Mouse (Mus musculus) neural tube, embryonic 15.5 days (tissue): ENCODE data around the gene Samd4b. TPM values are rescaled to one million over a fixed set of nuclear protein-coding genes. Genes with fewer than 3 reads are reported as not detected.
A peak's percentile ranks its signal among the peaks of the same experiment; 100 is the strongest.

Experiments used
- ATAC-seq: fragments of 200-750 bp; cut with Nextera tagmentation; 2 replicates; pipeline ENCODE4 v1.8.0; 2017; ENCODE audit warnings: mild to moderate bottlenecking, moderate TSS enrichment, moderate library complexity; ENCODE audit not compliant: low FRiP score
- H3K27ac ChIP-seq: fragments of 300-500 bp; sonication (generic); replicated peaks from 2 replicates; pipeline ENCODE4 v1.5.1; 2015; ENCODE audit warnings: mild to moderate bottlenecking, inconsistent platforms
- H3K27me3 ChIP-seq: fragments of 300-500 bp; sonication (generic); replicated peaks from 2 replicates; pipeline ENCODE4 v1.6.1; 2015; ENCODE audit warnings: inconsistent platforms
- H3K36me3 ChIP-seq: fragments of 300-500 bp; sonication (generic); 2 replicates; pipeline ENCODE4 v1.6.1; 2015; ENCODE audit warnings: inconsistent platforms
- H3K4me1 ChIP-seq: fragments of 300-500 bp; sonication (generic); 2 replicates; pipeline ENCODE4 v1.6.1; 2015; ENCODE audit warnings: inconsistent platforms
- H3K4me2 ChIP-seq: fragments of 300-500 bp; sonication (generic); 2 replicates; pipeline ENCODE4 v1.6.1; 2015; ENCODE audit warnings: inconsistent platforms, mild to moderate bottlenecking, moderate library complexity
- H3K4me3 ChIP-seq: fragments of 300-500 bp; sonication (generic); replicated peaks from 2 replicates; pipeline ENCODE4 v1.5.1; 2015; ENCODE audit warnings: mild to moderate bottlenecking, inconsistent platforms
- H3K9ac ChIP-seq: fragments of 300-500 bp; sonication (generic); replicated peaks from 2 replicates; pipeline ENCODE4 v1.6.1; 2015; ENCODE audit warnings: mild to moderate bottlenecking, inconsistent platforms
- H3K9me3 ChIP-seq: fragments of 300-500 bp; sonication (generic); replicated peaks from 2 replicates; pipeline ENCODE4 v1.6.1; 2016; ENCODE audit warnings: inconsistent platforms
- WGBS: fragments of 180-500 bp; shearing (Covaris S2); methylation state at CpG from one replicate; pipeline ENCODE4 v1.1.7; 2015; ENCODE audit warnings: mixed read lengths; 5-methylcytosine and 5-hydroxymethylcytosine counted together
- polyA plus RNA-seq: library from polyadenylated mRNA; unstranded; fragments of >200 nt; fragmentation: Nextera tagmentation; extraction: Ambion mirVana; gene quantifications from 2 replicates; pipeline ENCODE4 v1.2.1, GENCODE M21; 2015

Samd4b gene
- polyA plus RNA-seq, 1 experiment from 2014 or later, result 20.3 TPM

GRCm38 (mm10) chr7:28488030-28488491 is 109.9 kb downstream of the Samd4b start:
- no peak for ATAC-seq
- H3K27ac ChIP-seq, result no peak overlapping the region
- peaks cover 4% of the 10 kb centered on the region; the same call in 1 of the 2 replicates for H3K27me3 ChIP-seq
- no peaks in the 10 kb centered on the region for H3K9me3 ChIP-seq
- peaks cover 9% of the 10 kb centered on the region for H3K4me1 ChIP-seq
- 0 out of 2 replicates have a peak overlapping the region, but pooled peaks have one; percentile 0 for H3K9ac ChIP-seq
- WGBS, result 3% methylated on average over 16 of the region's 16 CpGs
- peak overlapping the region; percentile 56 for H3K4me2 ChIP-seq
- peak overlapping the region; percentile 28 for H3K4me3 ChIP-seq
- no peaks in the 10 kb centered on the region for H3K36me3 ChIP-seq

GRCm38 (mm10) chr7:28484192-28484591 is 113.8 kb downstream of the Samd4b start:
- Histone ChIP-seq H3K9me3 (no peaks in the 10 kb centered on the region), H3K27ac (no peak overlapping the region), H3K9ac (no peak overlapping the region), H3K4me2 (no peak overlapping the region), H3K27me3 (peaks cover 4% of the 10 kb centered on the region; the same call in 1 of the 2 replicates), H3K4me1 (peaks cover 16% of the 10 kb centered on the region), H3K36me3 (no peaks in the 10 kb centered on the region), H3K4me3 (no peak overlapping the region)
- no peak for ATAC-seq
- WGBS, result 23% methylated on average over 4 of the region's 4 CpGs

DNA sequence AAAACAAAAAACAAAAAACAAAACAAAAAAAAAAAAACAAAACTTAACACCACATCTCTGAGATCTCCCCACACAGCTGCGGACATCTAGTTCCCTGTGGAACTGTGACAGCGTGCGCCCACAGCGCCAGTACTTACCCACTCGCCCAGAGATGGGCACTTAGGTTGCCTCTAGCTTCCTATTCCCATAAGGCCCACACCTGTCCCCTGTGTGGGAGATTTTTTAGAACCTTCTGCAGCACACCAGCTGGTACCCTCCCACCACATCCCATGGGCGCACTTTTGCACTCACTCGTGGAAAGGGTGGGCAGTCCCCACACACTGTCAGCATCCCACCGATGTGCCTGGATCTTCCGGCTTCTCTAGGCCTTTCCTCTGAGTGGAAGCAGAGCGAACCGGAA is 115.1 kb downstream of the Samd4b start:
- H3K4me3 ChIP-seq, result no peak overlapping the region
- H3K27ac ChIP-seq, result no peak overlapping the region
- H3K4me1 ChIP-seq, result peaks cover 10% of the 10 kb centered on the region
- H3K36me3 ChIP-seq, result no peaks in the 10 kb centered on the region
- 75% methylated on average over 11 of the region's 11 CpGs for WGBS
- H3K27me3 ChIP-seq, result no peaks in the 10 kb centered on the region
- ATAC-seq, result no peak
- no peak overlapping the region for H3K9ac ChIP-seq
- H3K9me3 ChIP-seq, result no peaks in the 10 kb centered on the region
- no peak overlapping the region for H3K4me2 ChIP-seq

DNA sequence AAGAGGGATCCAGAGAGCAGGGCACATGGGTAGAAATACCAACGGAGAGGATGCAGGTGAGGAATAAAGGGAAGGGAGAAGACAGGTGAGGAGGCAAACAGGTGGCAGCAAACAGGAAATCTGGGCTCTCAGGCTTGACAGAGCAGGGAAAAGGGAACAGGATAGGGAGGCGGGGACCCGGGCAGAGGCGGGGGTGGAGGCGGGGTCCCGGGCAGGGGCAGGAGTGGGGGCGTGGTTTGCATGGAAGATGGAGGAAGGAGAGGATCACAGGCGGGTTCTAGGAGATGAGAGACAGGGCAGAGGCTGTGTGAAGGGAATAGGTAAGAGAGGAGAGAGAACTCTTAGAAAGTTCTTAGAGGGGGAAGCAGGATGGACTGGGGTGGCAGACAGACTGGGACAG is 119.1 kb downstream of the Samd4b start:
- Histone ChIP-seq H3K27ac (no peak overlapping the region), H3K4me3 (no peak overlapping the region), H3K9ac (no peak overlapping the region), H3K4me1 (peaks cover 7% of the 10 kb centered on the region; the same call in 1 of the 2 replicates), H3K9me3 (no peaks in the 10 kb centered on the region), H3K4me2 (no peak overlapping the region), H3K27me3 (no peaks in the 10 kb centered on the region), H3K36me3 (no peaks in the 10 kb centered on the region)
- no peak for ATAC-seq
- WGBS, result 14% methylated on average over 8 of the region's 8 CpGs

DNA sequence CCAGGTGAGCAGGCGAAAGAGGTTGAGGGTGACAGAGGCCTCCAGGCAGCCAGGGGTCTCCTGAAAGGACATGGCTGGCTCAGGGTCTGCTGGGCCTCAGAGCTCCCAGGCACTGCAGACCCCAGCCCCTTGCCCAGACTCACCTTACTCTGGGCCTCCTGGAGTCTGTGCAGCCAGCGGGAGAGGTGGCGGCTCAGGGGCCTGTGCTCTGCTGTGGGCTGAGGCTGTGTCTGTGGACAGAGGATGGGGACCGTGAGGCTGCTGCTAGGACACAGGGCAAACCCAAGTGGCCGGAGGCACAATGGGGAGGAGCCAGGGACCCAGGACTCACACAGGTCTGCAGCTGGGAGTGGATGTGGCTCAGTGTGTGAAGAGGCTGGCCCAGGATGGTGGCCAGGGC is 120.6 kb downstream of the Samd4b start:
- H3K4me3 ChIP-seq, result no peak overlapping the region
- H3K27ac ChIP-seq, result no peak overlapping the region
- no peak overlapping the region for H3K4me2 ChIP-seq
- WGBS, result 81% methylated on average over 5 of the region's 5 CpGs
- no peaks in the 10 kb centered on the region for H3K27me3 ChIP-seq
- H3K9ac ChIP-seq, result no peak overlapping the region
- peaks cover 5% of the 10 kb centered on the region; the same call in 1 of the 2 replicates for H3K4me1 ChIP-seq
- no peaks in the 10 kb centered on the region for H3K9me3 ChIP-seq
- no peak for ATAC-seq
- no peaks in the 10 kb centered on the region for H3K36me3 ChIP-seq

GRCm38 (mm10) chr7:28476191-28476590 is 121.8 kb downstream of the Samd4b start:
- 90% methylated on average over 6 of the region's 6 CpGs for WGBS
- no peak overlapping the region for H3K9ac ChIP-seq
- no peaks in the 10 kb centered on the region for H3K27me3 ChIP-seq
- H3K9me3 ChIP-seq, result no peaks in the 10 kb centered on the region
- no peak for ATAC-seq
- H3K4me1 ChIP-seq, result no peaks in the 10 kb centered on the region
- H3K27ac ChIP-seq, result no peak overlapping the region
- H3K36me3 ChIP-seq, result no peaks in the 10 kb centered on the region
- no peak overlapping the region for H3K4me3 ChIP-seq
- H3K4me2 ChIP-seq, result no peak overlapping the region

DNA sequence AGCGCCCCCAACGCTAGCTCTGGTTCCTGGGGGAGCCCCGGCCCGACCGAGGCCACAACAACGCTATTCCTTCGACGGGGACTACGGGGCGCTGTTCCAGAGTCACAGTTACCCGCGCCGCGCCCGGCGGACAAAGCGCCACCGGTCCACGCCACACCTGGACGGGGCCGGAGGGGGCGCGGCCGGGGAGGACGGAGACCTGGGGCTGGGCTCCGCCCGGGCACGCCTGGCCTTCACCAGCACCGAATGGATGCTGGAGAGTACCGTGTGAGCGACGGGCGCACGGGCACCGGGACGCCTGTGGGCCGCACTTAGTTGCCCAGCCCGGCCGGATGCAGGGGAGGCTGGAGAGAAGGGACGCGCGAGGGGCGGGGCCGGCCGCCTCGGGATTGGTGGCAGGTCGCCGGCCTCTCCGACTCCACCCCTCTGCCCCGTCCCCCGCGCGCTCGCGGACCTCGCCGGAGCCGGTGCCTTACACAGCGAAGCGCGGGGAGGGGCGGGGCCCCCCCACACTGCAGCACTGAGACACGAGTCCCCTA is 130.7 kb downstream of the Samd4b start:
- H3K9ac ChIP-seq, result peak overlapping the region; percentile 8; the same call in 1 of the 2 replicates
- H3K4me2 ChIP-seq, result peak overlapping the region; percentile 57
- H3K9me3 ChIP-seq, result no peaks in the 10 kb centered on the region
- H3K27ac ChIP-seq, result no peak overlapping the region
- no peak for ATAC-seq
- peaks cover 28% of the 10 kb centered on the region for H3K36me3 ChIP-seq
- H3K4me3 ChIP-seq, result peak overlapping the region; percentile 31
- 4% methylated on average over 63 of the region's 63 CpGs for WGBS
- H3K27me3 ChIP-seq, result peaks cover 13% of the 10 kb centered on the region; the same call in 1 of the 2 replicates
- H3K4me1 ChIP-seq, result peaks cover 36% of the 10 kb centered on the region

DNA sequence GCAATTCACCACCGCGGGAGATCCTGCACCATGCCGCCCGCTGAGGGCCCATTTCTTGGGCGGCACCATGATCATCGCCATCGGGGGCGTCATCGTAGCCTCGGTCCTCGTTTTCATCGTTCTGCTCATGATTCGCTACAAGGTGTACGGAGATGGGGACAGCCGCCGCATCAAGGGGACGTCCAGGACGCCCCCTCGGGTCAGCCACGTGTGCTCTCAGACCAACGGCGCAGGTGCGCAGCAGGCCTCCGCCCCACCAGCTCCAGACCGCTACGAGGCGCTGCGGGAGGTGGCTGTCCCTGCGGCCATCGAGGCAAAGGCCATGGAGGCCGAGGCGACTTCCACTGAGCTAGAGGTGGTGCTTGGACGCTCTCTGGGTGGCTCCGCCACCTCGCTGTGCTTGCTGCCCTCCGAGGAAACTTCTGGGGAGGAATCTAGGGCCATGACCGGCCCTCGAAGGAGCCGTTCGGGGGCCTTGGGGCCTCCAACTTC is 131.2 kb downstream of the Samd4b start:
- no peak for ATAC-seq
- Histone ChIP-seq H3K4me1 (peaks cover 36% of the 10 kb centered on the region), H3K9ac (peak overlapping the region; percentile 8; the same call in 1 of the 2 replicates), H3K36me3 (peaks cover 33% of the 10 kb centered on the region), H3K4me2 (peak overlapping the region; percentile 57), H3K27ac (no peak overlapping the region), H3K4me3 (peak overlapping the region; percentile 31), H3K27me3 (peaks cover 13% of the 10 kb centered on the region; the same call in 1 of the 2 replicates), H3K9me3 (no peaks in the 10 kb centered on the region)
- 19% methylated on average over 38 of the region's 40 CpGs for WGBS

DNA sequence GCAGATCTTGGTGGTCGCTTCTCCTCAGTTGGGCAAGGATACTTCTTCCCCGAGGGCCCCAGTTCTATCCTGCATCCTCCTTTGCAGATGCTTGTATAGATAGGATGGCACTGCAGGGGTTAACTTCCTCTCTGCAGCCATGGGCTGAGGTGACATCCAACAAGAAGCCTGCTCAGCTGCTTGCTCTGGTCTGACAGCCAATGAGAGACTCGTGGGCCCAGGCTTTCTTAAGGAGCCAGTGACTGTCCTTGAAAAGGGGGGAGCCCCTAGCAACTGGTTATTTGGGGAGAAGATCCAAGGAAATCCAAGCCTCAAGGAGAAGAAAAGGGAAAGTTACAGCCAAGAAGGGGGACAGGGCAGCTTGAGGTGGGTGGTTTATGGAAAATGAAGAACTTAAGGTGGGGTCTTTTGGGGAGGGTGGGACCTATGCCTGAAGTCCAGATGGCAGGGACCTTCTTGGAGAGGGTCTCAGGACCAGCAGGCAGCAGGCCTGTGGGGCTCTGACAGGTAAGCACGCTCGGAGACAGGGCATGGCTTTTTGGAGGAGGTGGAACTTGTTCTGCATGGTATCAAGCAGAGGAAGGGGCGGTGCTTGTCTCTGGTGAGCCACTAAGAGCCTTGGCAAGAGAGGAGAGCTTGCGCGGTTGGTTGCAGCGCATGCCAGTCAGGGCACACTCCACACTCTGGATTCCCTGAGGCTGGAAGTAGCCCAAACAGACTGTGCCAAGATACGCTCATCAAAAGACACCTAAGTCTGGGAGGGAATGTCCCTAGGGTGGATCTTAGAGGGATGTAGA is 133.3 kb downstream of the Samd4b start:
- Histone ChIP-seq H3K9ac (no peak overlapping the region), H3K36me3 (peaks cover 47% of the 10 kb centered on the region), H3K9me3 (no peaks in the 10 kb centered on the region), H3K4me3 (peak overlapping the region; percentile 17), H3K27ac (no peak overlapping the region; the same call in 1 of the 2 replicates), H3K27me3 (peaks cover 13% of the 10 kb centered on the region; the same call in 1 of the 2 replicates), H3K4me1 (peaks cover 36% of the 10 kb centered on the region), H3K4me2 (peak overlapping the region; percentile 41)
- WGBS, result 68% methylated on average over 10 of the region's 10 CpGs
- peak; percentile 81 for ATAC-seq

- 98% methylated on average over 2 of the region's 2 CpGs for whole genome bisulfite sequencing
- no peaks in the 10 kb centered on the region for H3K9me3 ChIP-seq
- peaks cover 13% of the 10 kb centered on the region; the same call in 1 of the 2 replicates for H3K27me3 ChIP-seq
- no peak overlapping the region for H3K9ac ChIP-seq
- H3K27ac ChIP-seq, result no peak overlapping the region
- H3K4me2 ChIP-seq, result no peak overlapping the region
- peaks cover 36% of the 10 kb centered on the region for H3K4me1 ChIP-seq
- H3K4me3 ChIP-seq, result no peak overlapping the region
- ATAC-seq, result no peak
- H3K36me3 ChIP-seq, result peaks cover 57% of the 10 kb centered on the region
These were observed 135.2 kb downstream of the Samd4b start for GRCm38 (mm10) chr7:28462769-28463168.

DNA sequence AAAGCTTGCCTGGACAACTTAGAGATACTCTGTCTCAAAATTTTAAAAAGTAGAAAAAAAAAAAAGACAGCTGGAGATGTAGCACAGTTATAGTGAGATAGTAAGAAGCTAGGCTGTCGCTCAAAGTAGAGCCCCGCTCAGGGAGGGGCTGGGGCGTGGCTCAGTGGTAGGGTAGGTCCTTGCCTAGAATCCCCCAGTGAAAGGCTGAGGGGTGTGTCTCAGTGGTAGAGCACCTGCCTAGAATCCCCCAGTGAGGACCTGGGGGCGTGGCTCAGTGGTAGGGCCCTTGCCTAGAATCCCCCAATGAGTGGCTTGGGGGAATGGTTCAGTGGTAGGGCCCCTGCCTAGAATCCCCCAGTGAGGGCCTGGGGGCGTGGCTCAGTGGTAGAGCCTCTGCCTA is 137.6 kb downstream of the Samd4b start:
- Histone ChIP-seq H3K9me3 (no peaks in the 10 kb centered on the region), H3K36me3 (peaks cover 66% of the 10 kb centered on the region), H3K4me1 (peaks cover 18% of the 10 kb centered on the region), H3K27me3 (no peaks in the 10 kb centered on the region), H3K4me3 (no peak overlapping the region), H3K9ac (no peak overlapping the region), H3K27ac (no peak overlapping the region), H3K4me2 (no peak overlapping the region)
- no peak for ATAC-seq
- WGBS, result 97% methylated on average over 5 of the region's 5 CpGs
